Mouse (Mus musculus) forebrain, embryonic 13.5 days (tissue): ENCODE data around the gene Cpd. TPM values are rescaled to one million over a fixed set of nuclear protein-coding genes. Genes with fewer than 3 reads are reported as not detected.

Experiments
- ATAC-seq: fragments of 200-750 bp; cut with Nextera tagmentation; 2 replicates; pipeline ENCODE4 v1.8.0; 2017
- H3K27ac ChIP-seq: fragments of 300-500 bp; sonication (generic); 2 replicates; pipeline ENCODE4 v1.5.1; 2015; ENCODE audit warnings: inconsistent platforms, mild to moderate bottlenecking, moderate library complexity
- H3K27me3 ChIP-seq: fragments of 300-500 bp; sonication (generic); 2 replicates; pipeline ENCODE4 v1.6.1; 2015; ENCODE audit warnings: mild to moderate bottlenecking, inconsistent platforms
- H3K36me3 ChIP-seq: fragments of 300-500 bp; sonication (generic); 2 replicates; pipeline ENCODE4 v1.6.1; 2015; ENCODE audit warnings: mild to moderate bottlenecking, inconsistent platforms; ENCODE audit not compliant: poor library complexity, severe bottlenecking
- H3K4me1 ChIP-seq: fragments of 300-500 bp; sonication (generic); 2 replicates; pipeline ENCODE4 v1.6.1; 2015; ENCODE audit warnings: inconsistent platforms
- H3K4me2 ChIP-seq: fragments of 300-500 bp; sonication (generic); 2 replicates; pipeline ENCODE4 v1.6.1; 2015; ENCODE audit warnings: inconsistent platforms, mild to moderate bottlenecking, moderate library complexity
- H3K4me3 ChIP-seq: fragments of 300-500 bp; sonication (generic); 2 replicates; pipeline ENCODE4 v1.5.1; 2015; ENCODE audit warnings: mild to moderate bottlenecking, inconsistent platforms
- H3K9ac ChIP-seq: fragments of 300-500 bp; sonication (generic); 2 replicates; pipeline ENCODE4 v1.6.1; 2015; ENCODE audit warnings: mild to moderate bottlenecking, inconsistent platforms
- H3K9me3 ChIP-seq: fragments of 300-500 bp; sonication (generic); replicated peaks from 2 replicates; pipeline ENCODE4 v1.6.1; 2016; ENCODE audit warnings: inconsistent platforms
- WGBS: fragments of 180-500 bp; shearing (Covaris S2); methylation state at CpG from one replicate; pipeline ENCODE4 v1.1.7; 2015; 5-methylcytosine and 5-hydroxymethylcytosine counted together
- polyA plus RNA-seq: library from polyadenylated mRNA; unstranded; fragments of >200 nt; fragmentation: Nextera tagmentation; extraction: Ambion mirVana; gene quantifications from 2 replicates; pipeline ENCODE4 v1.2.1, GENCODE M21; 2015

Gene Cpd
- polyA plus RNA-seq, 1 experiment from 2014 or later = 5.1 TPM

- 0 out of 2 replicates have a peak, but pooled peaks cover 3% of the 10 kb centered on the region for H3K36me3 ChIP-seq
- H3K9ac ChIP-seq = no peak overlapping the region
- H3K27ac ChIP-seq = no peak overlapping the region
- no peaks in the 10 kb centered on the region for H3K9me3 ChIP-seq
- no peak for ATAC-seq
- H3K27me3 ChIP-seq = no peaks in the 10 kb centered on the region
- H3K4me1 ChIP-seq = no peaks in the 10 kb centered on the region
- 75% methylated on average over 3 of the region's 3 CpGs for WGBS
- no peak overlapping the region for H3K4me3 ChIP-seq
- no peak overlapping the region for H3K4me2 ChIP-seq
These were observed 73.0 kb downstream of the Cpd start for GRCm38 (mm10) chr11:76773811-76774210.

- no peak for ATAC-seq
- WGBS = 93% methylated on average over 5 of the region's 5 CpGs
These were observed 76.3 kb downstream of the Cpd start for GRCm38 (mm10) chr11:76770566-76770965.

GRCm38 (mm10) chr11:76763741-76764122 is 83.1 kb downstream of the Cpd start:
- peaks cover 20% of the 10 kb centered on the region for H3K36me3 ChIP-seq
- peak overlapping the region; percentile 92; the same call in 1 of the 2 replicates for H3K9ac ChIP-seq
- H3K9me3 ChIP-seq = no peaks in the 10 kb centered on the region
- 9% methylated on average over 4 of the region's 4 CpGs for WGBS
- peak; percentile 27; the same call in 1 of the 2 replicates for ATAC-seq
- no peak overlapping the region for H3K27ac ChIP-seq
- peaks cover 10% of the 10 kb centered on the region; the same call in 1 of the 2 replicates for H3K27me3 ChIP-seq
- peak overlapping the region; percentile 73 for H3K4me2 ChIP-seq
- H3K4me1 ChIP-seq = peaks cover 8% of the 10 kb centered on the region
- peak overlapping the region; percentile 89 for H3K4me3 ChIP-seq

More at GRCm38 (mm10) chr11:76770566-76770965, 76.3 kb downstream of the Cpd start:
- H3K9ac ChIP-seq = no peak overlapping the region
- H3K4me3 ChIP-seq = no peak overlapping the region
- no peaks in the 10 kb centered on the region for H3K36me3 ChIP-seq
- no peaks in the 10 kb centered on the region for H3K9me3 ChIP-seq
- H3K27ac ChIP-seq = no peak overlapping the region
- no peaks in the 10 kb centered on the region for H3K27me3 ChIP-seq
- H3K4me1 ChIP-seq = no peaks in the 10 kb centered on the region
- no peak overlapping the region for H3K4me2 ChIP-seq

- peaks cover 24% of the 10 kb centered on the region for H3K36me3 ChIP-seq
- peak within 1 kb of the TSS; percentile 73 for H3K4me2 ChIP-seq
- peak within 1 kb of the TSS; percentile 75 for H3K27ac ChIP-seq
- H3K27me3 ChIP-seq = peaks cover 10% of the 10 kb centered on the region; the same call in 1 of the 2 replicates
- no peaks in the 10 kb centered on the region for H3K9me3 ChIP-seq
- peak within 1 kb of the TSS; percentile 92 for H3K9ac ChIP-seq
- peak; percentile 99 for ATAC-seq
- WGBS = under 1% methylated on average over 28 of the region's 28 CpGs
- H3K4me3 ChIP-seq = peak within 1 kb of the TSS; percentile 89
- H3K4me1 ChIP-seq = peaks cover 8% of the 10 kb centered on the region
These were observed 83.6 kb downstream of the Cpd start, which contains the start of gene Gosr1 for GRCm38 (mm10) chr11:76763053-76763740. TSS of gene Gosr1 (minus strand) at chr11:76763579.

GRCm38 (mm10) chr11:76752276-76752675 is 94.5 kb downstream of the Cpd start:
- 96% methylated on average over 3 of the region's 3 CpGs for WGBS
- Histone ChIP-seq H3K9me3 (no peaks in the 10 kb centered on the region), H3K4me1 (no peaks in the 10 kb centered on the region), H3K4me3 (no peak overlapping the region), H3K4me2 (no peak overlapping the region), H3K27ac (no peak overlapping the region), H3K36me3 (peaks cover 86% of the 10 kb centered on the region), H3K27me3 (no peaks in the 10 kb centered on the region), H3K9ac (no peak overlapping the region)
- no peak for ATAC-seq

DNA sequence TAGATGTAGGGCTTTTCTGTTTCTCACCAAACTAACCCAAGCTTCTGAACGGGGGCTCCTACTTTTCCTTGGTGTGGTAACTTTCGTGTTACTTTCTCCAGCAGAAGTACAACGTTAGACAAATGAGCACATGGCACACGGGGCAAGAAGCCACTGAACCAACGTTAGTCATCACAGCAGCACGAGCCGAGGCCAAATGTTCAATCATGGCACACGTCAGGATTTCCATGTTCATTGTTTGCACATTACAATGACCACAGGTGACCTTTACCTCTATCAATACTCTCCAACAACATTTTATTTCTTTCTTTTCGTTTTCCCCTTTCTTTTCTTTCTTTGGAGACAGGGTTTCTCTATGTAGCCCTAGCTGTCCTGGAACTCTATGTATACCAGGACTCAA is 98.0 kb downstream of the Cpd start:
- H3K4me2 ChIP-seq = no peak overlapping the region
- no peak overlapping the region for H3K9ac ChIP-seq
- H3K4me3 ChIP-seq = no peak overlapping the region
- H3K9me3 ChIP-seq = no peaks in the 10 kb centered on the region
- H3K27ac ChIP-seq = no peak overlapping the region
- no peaks in the 10 kb centered on the region for H3K27me3 ChIP-seq
- no peaks in the 10 kb centered on the region for H3K4me1 ChIP-seq
- WGBS = 93% methylated on average over 9 of the region's 9 CpGs
- ATAC-seq = no peak
- H3K36me3 ChIP-seq = peaks cover 86% of the 10 kb centered on the region

DNA sequence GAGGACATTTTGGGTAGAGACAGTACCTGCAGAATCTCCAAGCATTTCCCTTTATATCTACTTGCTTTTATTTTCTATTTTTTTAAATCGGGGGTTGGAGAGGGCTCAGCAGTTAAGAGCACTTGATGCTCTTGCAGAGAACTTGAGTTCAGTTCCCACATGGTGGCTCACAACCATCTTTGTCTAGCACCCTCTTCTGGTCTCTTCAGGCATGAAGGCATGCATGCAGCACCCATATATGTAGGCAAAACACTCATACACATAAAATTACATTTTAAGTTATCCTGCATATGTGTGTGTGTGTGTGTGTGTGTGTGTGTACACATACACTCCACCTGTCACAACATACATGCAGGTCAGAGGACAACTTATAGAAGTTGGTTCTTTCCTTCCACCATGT is 100.9 kb downstream of the Cpd start:
- no peaks in the 10 kb centered on the region for H3K9me3 ChIP-seq
- no peaks in the 10 kb centered on the region for H3K4me1 ChIP-seq
- no peak overlapping the region for H3K4me3 ChIP-seq
- no peaks in the 10 kb centered on the region for H3K27me3 ChIP-seq
- H3K9ac ChIP-seq = no peak overlapping the region
- no peak overlapping the region for H3K4me2 ChIP-seq
- ATAC-seq = no peak
- H3K36me3 ChIP-seq = peaks cover 75% of the 10 kb centered on the region
- H3K27ac ChIP-seq = no peak overlapping the region
- 97% methylated on average over 1 of the region's 1 CpGs for WGBS

GRCm38 (mm10) chr11:76744550-76744949 is 102.3 kb downstream of the Cpd start:
- Histone ChIP-seq H3K27me3 (no peaks in the 10 kb centered on the region), H3K4me3 (no peak overlapping the region), H3K4me1 (no peaks in the 10 kb centered on the region), H3K27ac (no peak overlapping the region), H3K36me3 (peaks cover 63% of the 10 kb centered on the region), H3K4me2 (no peak overlapping the region), H3K9ac (no peak overlapping the region), H3K9me3 (no peaks in the 10 kb centered on the region)
- no peak for ATAC-seq
- 81% methylated on average over 7 of the region's 7 CpGs for WGBS

DNA sequence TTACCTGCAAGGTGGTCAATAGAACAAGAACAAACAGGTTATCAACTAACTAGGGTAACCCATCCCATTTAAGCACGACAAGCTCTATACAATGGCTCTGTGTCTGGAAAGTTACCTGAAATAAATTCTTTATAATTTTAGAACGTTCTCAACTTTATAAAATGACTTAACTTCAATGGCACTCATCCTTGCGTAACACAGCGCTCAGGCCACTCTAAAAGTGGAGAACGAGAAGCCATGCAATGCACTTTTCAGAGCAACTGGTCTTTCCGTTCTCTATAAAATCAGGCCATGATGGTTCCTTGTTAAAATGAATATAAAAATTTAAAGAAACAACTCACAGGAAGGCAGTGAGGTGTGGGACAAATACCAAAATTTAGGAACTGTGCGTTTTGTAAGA is 104.3 kb downstream of the Cpd start:
- Histone ChIP-seq H3K9me3 (no peaks in the 10 kb centered on the region), H3K4me2 (no peak overlapping the region), H3K27ac (no peak overlapping the region), H3K36me3 (peaks cover 49% of the 10 kb centered on the region), H3K27me3 (no peaks in the 10 kb centered on the region), H3K4me1 (no peaks in the 10 kb centered on the region), H3K9ac (no peak overlapping the region), H3K4me3 (no peak overlapping the region)
- ATAC-seq = no peak
- 96% methylated on average over 7 of the region's 7 CpGs for WGBS

DNA sequence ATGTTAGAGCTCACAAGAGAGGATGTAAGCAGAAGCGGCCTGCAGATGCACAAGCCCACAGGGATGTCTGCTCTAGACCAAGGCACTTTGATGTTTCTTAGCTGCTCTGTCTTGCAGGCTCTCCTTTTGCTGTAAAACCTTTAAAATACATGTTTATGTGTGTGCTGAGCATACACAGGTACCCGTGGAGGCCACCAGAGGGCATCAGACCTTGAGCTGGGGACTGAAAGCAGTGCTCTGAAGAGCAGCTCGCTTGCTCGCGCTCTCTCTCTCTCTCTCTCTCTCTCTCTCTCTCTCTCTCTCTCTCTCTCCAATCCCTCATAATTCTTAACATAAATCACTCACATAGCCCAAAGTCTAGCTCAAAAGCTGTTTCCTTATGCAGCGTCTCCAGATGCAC is 107.7 kb downstream of the Cpd start:
- peaks cover 53% of the 10 kb centered on the region for H3K36me3 ChIP-seq
- H3K9me3 ChIP-seq = no peaks in the 10 kb centered on the region
- no peak overlapping the region for H3K4me2 ChIP-seq
- 74% methylated on average over 6 of the region's 6 CpGs for WGBS
- no peak overlapping the region for H3K4me3 ChIP-seq
- H3K27ac ChIP-seq = no peak overlapping the region
- no peaks in the 10 kb centered on the region for H3K4me1 ChIP-seq
- H3K27me3 ChIP-seq = no peaks in the 10 kb centered on the region
- no peak overlapping the region for H3K9ac ChIP-seq
- ATAC-seq = no peak

GRCm38 (mm10) chr11:76735753-76736324 is 111.0 kb downstream of the Cpd start:
- 79% methylated on average over 4 of the region's 4 CpGs for WGBS
- Histone ChIP-seq H3K4me1 (no peaks in the 10 kb centered on the region), H3K4me3 (no peak overlapping the region), H3K27ac (no peak overlapping the region), H3K9ac (no peak overlapping the region), H3K9me3 (no peaks in the 10 kb centered on the region), H3K27me3 (no peaks in the 10 kb centered on the region), H3K4me2 (no peak overlapping the region), H3K36me3 (peaks cover 61% of the 10 kb centered on the region)
- ATAC-seq = no peak

DNA sequence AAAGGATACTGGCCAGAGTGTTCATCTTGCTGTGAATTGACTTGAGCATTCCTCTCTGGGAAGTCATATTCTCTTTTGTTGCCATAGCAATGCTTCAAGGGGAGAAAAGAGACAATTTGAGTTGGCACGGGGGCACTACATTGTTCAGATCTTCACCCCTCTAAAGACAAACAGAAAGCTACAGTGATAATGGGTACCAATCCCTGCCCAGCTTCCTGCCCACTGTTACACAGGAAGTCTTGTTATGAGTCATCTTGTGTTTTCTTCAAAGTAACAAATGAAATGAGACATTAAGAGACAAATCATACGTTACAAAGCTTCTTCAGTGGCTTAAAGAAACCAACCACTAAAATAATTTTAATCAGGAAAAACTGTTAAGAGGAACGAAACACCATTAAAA is 112.3 kb downstream of the Cpd start:
- no peaks in the 10 kb centered on the region for H3K27me3 ChIP-seq
- H3K36me3 ChIP-seq = peaks cover 71% of the 10 kb centered on the region
- no peaks in the 10 kb centered on the region for H3K4me1 ChIP-seq
- H3K27ac ChIP-seq = no peak overlapping the region
- no peaks in the 10 kb centered on the region for H3K9me3 ChIP-seq
- no peak overlapping the region for H3K9ac ChIP-seq
- ATAC-seq = no peak
- WGBS = 67% methylated on average over 3 of the region's 3 CpGs
- no peak overlapping the region for H3K4me3 ChIP-seq
- H3K4me2 ChIP-seq = no peak overlapping the region
